8 mouse cellular contexts compared by ENCODE assay signal in the genomic region with DNA sequence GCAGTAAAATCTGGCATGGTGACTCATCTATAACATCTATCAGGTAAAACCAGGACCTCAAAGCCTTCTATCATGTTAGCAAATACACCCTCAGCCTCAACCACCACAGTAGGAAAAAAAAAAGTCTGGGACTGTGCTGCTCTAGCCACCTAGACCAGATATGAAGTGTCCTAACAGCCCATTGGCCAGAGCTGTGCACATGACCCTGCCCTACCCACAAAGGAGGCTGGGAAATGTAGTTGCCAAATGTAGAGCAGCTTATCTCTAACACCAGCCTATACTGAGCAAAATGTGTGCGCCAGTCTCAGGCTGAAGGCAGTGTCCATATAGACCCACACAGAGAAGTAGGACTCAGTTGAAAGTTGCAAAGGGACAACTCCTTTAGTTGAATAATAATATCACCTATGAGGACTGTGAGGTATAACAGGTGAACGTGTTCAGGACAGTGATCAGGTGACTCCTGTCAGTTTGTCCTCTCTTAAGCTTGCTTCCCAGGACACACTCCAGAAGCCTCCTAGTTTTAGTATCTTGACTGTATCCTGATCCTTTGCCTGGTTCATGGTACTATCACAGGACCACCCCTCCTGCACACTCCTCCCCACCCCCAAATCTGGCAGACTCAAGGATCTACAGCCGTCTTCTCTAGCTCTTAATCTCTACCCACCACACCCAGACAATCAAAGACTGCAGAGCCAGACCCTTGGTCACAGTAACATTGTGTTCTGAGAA. TPM values are rescaled to one million over a fixed set of nuclear protein-coding genes. Genes with fewer than 3 reads are reported as not detected.
DNase-seq lines count a peak whose midpoint lies in the region; ATAC-seq and TF ChIP-seq lines count a peak whose summit lies in the region.

No protein-coding gene starts in this region.

- no peak for TF ChIP-seq CTCF in lung, embryonic 14.5 days (IDR thresholded peaks at IDR 0.05; ENCODE audit: low read depth)

- no peak overlapping the region for H3K4me2 ChIP-seq in lung, embryonic 14.5 days
- no peak overlapping the region for H3K4me2 ChIP-seq in neural tube, embryonic 14.5 days (ENCODE audit: low read depth, low read length)

- no peaks in the 10 kb centered on the region for H3K36me3 ChIP-seq in lung, embryonic 14.5 days (ENCODE audit: insufficient read depth)
- no peaks in the 10 kb centered on the region for H3K36me3 ChIP-seq in neural tube, embryonic 14.5 days (ENCODE audit: control insufficient read depth, insufficient read depth, low read length)

- no peak overlapping the region for H3K4me3 ChIP-seq in lung, embryonic 14.5 days (ENCODE audit: low read depth, low read length)
- H3K4me3 ChIP-seq in neural tube, embryonic 14.5 days (ENCODE audit: low read depth, low read length): no peak overlapping the region

- H3K27ac ChIP-seq in lung, embryonic 14.5 days (ENCODE audit: low read depth): no peak overlapping the region
- H3K27ac ChIP-seq in neural tube, embryonic 14.5 days (ENCODE audit: low read depth, low read length): no peak overlapping the region

- WGBS in lung, embryonic 14.5 days: 67% methylated on average over 3 of the region's 3 CpGs
- WGBS in neural tube, embryonic 14.5 days: 78% methylated on average over 3 of the region's 3 CpGs

- intact Hi-C loops in heart, postnatal 14 days (cut with DNase I): no loop called here

- no peaks in the 10 kb centered on the region for H3K9me3 ChIP-seq in lung, embryonic 14.5 days (ENCODE audit: low read depth, low read length)
- no peaks in the 10 kb centered on the region for H3K9me3 ChIP-seq in neural tube, embryonic 14.5 days (ENCODE audit: control insufficient read depth, low read length)

- ATAC-seq in erythroid progenitor cell, adult 5-6 weeks (replicated peaks; ENCODE audit: low FRiP score, poor library complexity, severe bottlenecking): peak; percentile 86
- peak; percentile 98 for ATAC-seq in lung, embryonic 14.5 days (ENCODE audit: insufficient read depth)
- ATAC-seq in neural tube, embryonic 14.5 days (ENCODE audit: low read depth): peak; percentile 97

- H3K4me1 ChIP-seq in lung, embryonic 14.5 days (ENCODE audit: insufficient read depth): no peaks in the 10 kb centered on the region
- no peaks in the 10 kb centered on the region for H3K4me1 ChIP-seq in neural tube, embryonic 14.5 days (ENCODE audit: control insufficient read depth, insufficient read depth, low read length)

- H3K9ac ChIP-seq in lung, embryonic 14.5 days: no peak overlapping the region
- no peak overlapping the region for H3K9ac ChIP-seq in neural tube, embryonic 14.5 days (replicated peaks; ENCODE audit: low read depth, low read length)

- H3K27me3 ChIP-seq in lung, embryonic 14.5 days (ENCODE audit: insufficient read depth, low read length): peaks cover 26% of the 10 kb centered on the region
- H3K27me3 ChIP-seq in neural tube, embryonic 14.5 days (ENCODE audit: control insufficient read depth, insufficient read depth, low read length): no peaks in the 10 kb centered on the region; the same call in none of the 2 replicates

- DNase-seq in CD4-positive, CD25-positive, alpha-beta regulatory T cell, adult 2 months (ENCODE audit: low read depth, low spot score): peak; percentile 43
- peak; percentile 72 for DNase-seq in adrenal gland, postnatal 10 days
- DNase-seq in heart, postnatal 14 days: peak; percentile 31 to 56
- peak; percentile 70 to 77 for DNase-seq in kidney, postnatal 36 days
- DNase-seq in lung, embryonic 14.5 days: peak; percentile 65
- DNase-seq in thymus, postnatal 0 days (ENCODE audit: low spot score): peak; percentile 25

RNA-seq across cellular contexts. Expression of gene Trh, which starts 3.1 kb away (rescaled TPM):
- total RNA-seq in adrenal gland, postnatal 10 days (2021): not detected
- not detected in 2 replicates for total RNA-seq in erythroid progenitor cell, adult 5-6 weeks (2015; ENCODE audit: low replicate concordance)
- total RNA-seq in erythroid progenitor cell, adult 5-6 weeks (2017; ENCODE audit: low replicate concordance): not detected in 2 replicates
- total RNA-seq in heart, postnatal 14 days (2021): not detected
- polyA plus RNA-seq in lung, embryonic 14.5 days (2014; fragmentation: Nextera tagmentation; extraction: Ambion mirVana): 0.17 and 0.18 TPM in 2 replicates
- polyA plus RNA-seq in neural tube, embryonic 14.5 days (2014; fragmentation: Nextera tagmentation; extraction: Ambion mirVana): 0.78 and 1.1 TPM in 2 replicates
- 0.48 and 0.51 TPM in 2 replicates for polyA plus RNA-seq in thymus, postnatal 0 days (2015; fragmentation: Nextera tagmentation; extraction: Ambion mirVana)

RNA-seq across cellular contexts. Expression of gene Rbsn, which starts 26.6 kb away (rescaled TPM):
- 10 to 100 TPM; 20.0 to 21.7 TPM for total RNA-seq in adrenal gland, postnatal 10 days (2021)
- 4.0 and 5.0 TPM in 2 replicates for total RNA-seq in erythroid progenitor cell, adult 5-6 weeks (2015; ENCODE audit: low replicate concordance)
- 9.4 TPM in 2 replicates for total RNA-seq in erythroid progenitor cell, adult 5-6 weeks (2017; ENCODE audit: low replicate concordance)
- 10 to 100 TPM; 13.8 to 14.6 TPM for total RNA-seq in heart, postnatal 14 days (2021)
- 18.5 and 19.9 TPM in 2 replicates for polyA plus RNA-seq in lung, embryonic 14.5 days (2014; fragmentation: Nextera tagmentation; extraction: Ambion mirVana)
- polyA plus RNA-seq in neural tube, embryonic 14.5 days (2014; fragmentation: Nextera tagmentation; extraction: Ambion mirVana): 21.7 and 27.1 TPM in 2 replicates
- 13.0 and 14.6 TPM in 2 replicates for polyA plus RNA-seq in thymus, postnatal 0 days (2015; fragmentation: Nextera tagmentation; extraction: Ambion mirVana)

RNA-seq across cellular contexts. Expression of gene Mrps25, which starts 57.5 kb away (rescaled TPM):
- total RNA-seq in adrenal gland, postnatal 10 days (2021): 10 to 100 TPM; 52.3 to 54.3 TPM
- total RNA-seq in erythroid progenitor cell, adult 5-6 weeks (2015; ENCODE audit: low replicate concordance): 4.2 and 20.2 TPM in 2 replicates
- 6.9 and 17.2 TPM in 2 replicates for total RNA-seq in erythroid progenitor cell, adult 5-6 weeks (2017; ENCODE audit: low replicate concordance)
- total RNA-seq in heart, postnatal 14 days (2021): 10 to 100 TPM; 66.9 to 67.5 TPM
- polyA plus RNA-seq in lung, embryonic 14.5 days (2014; fragmentation: Nextera tagmentation; extraction: Ambion mirVana): 71.6 and 73.1 TPM in 2 replicates
- polyA plus RNA-seq in neural tube, embryonic 14.5 days (2014; fragmentation: Nextera tagmentation; extraction: Ambion mirVana): 64.1 and 66.0 TPM in 2 replicates
- 61.1 and 73.8 TPM in 2 replicates for polyA plus RNA-seq in thymus, postnatal 0 days (2015; fragmentation: Nextera tagmentation; extraction: Ambion mirVana)
